Mouse (Mus musculus) megakaryocyte-erythroid progenitor cell, adult 5-6 weeks (primary cell): ENCODE data around the gene Ubl3. TPM values are rescaled to one million over a fixed set of nuclear protein-coding genes. Genes with fewer than 3 reads are reported as not detected.

Experiments used
- ATAC-seq: replicated peaks from 2 replicates; pipeline ENCODE4 v1.8.0; 2016; ENCODE audit warnings: mild to moderate bottlenecking, inconsistent platforms; ENCODE audit not compliant: severe bottlenecking, poor library complexity, low FRiP score, low TSS enrichment
- total RNA-seq, 2 experiments: library from RNA; stranded (forward) in 1 of 2; stranded (reverse) in 1 of 2; fragments of 200-1000, 215-1000 nt in 1 of 2; fragments of >200 nt in 1 of 2; fragmentation: Nextera tagmentation in 1 of 2; gene quantifications; 2 replicates each; pipeline ENCODE4 v1.2.3; 2014 to 2017

Gene Ubl3
- total RNA-seq, 2 experiments from 2014 or later: 14.7 to 20.6 TPM

- no peak for ATAC-seq
These were observed 16.7 kb downstream of the Ubl3 start for GRCm38 (mm10) chr5:148535669-148536430.

- ATAC-seq: no peak
These were observed 17.9 kb downstream of the Ubl3 start for GRCm38 (mm10) chr5:148534644-148535043.

- ATAC-seq: no peak
These were observed 18.7 kb downstream of the Ubl3 start for GRCm38 (mm10) chr5:148533924-148534323.

- no peak for ATAC-seq
These were observed 20.4 kb downstream of the Ubl3 start for GRCm38 (mm10) chr5:148532201-148532600.

GRCm38 (mm10) chr5:148527632-148528031, 25.0 kb downstream of the Ubl3 start:
- 0 out of 2 replicates have a peak, but pooled peaks have one; percentile 33 for ATAC-seq

- no peak for ATAC-seq
These were observed 26.0 kb downstream of the Ubl3 start for GRCm38 (mm10) chr5:148526631-148527030.

- ATAC-seq: no peak
These were observed 29.2 kb downstream of the Ubl3 start for GRCm38 (mm10) chr5:148523202-148523971.

- no peak for ATAC-seq
These were observed 30.2 kb downstream of the Ubl3 start for GRCm38 (mm10) chr5:148522378-148522777.

- ATAC-seq: no peak
These were observed 35.1 kb downstream of the Ubl3 start for GRCm38 (mm10) chr5:148517445-148517844.

- no peak for ATAC-seq
These were observed 40.4 kb downstream of the Ubl3 start for GRCm38 (mm10) chr5:148512042-148512640.

GRCm38 (mm10) chr5:148510265-148510664, 42.3 kb downstream of the Ubl3 start:
- no peak for ATAC-seq

GRCm38 (mm10) chr5:148509731-148510130, 42.9 kb downstream of the Ubl3 start:
- ATAC-seq: peak; percentile 25

GRCm38 (mm10) chr5:148508901-148509604, 43.5 kb downstream of the Ubl3 start:
- peak; percentile 79 for ATAC-seq

GRCm38 (mm10) chr5:148505381-148505780, 47.2 kb downstream of the Ubl3 start:
- ATAC-seq: no peak

GRCm38 (mm10) chr5:148502237-148502636, 50.4 kb downstream of the Ubl3 start:
- ATAC-seq: no peak

GRCm38 (mm10) chr5:148501228-148501957, 51.2 kb downstream of the Ubl3 start:
- no peak for ATAC-seq

- ATAC-seq: no peak
These were observed 52.1 kb downstream of the Ubl3 start for GRCm38 (mm10) chr5:148500516-148500915.

- ATAC-seq: no peak
These were observed 53.0 kb downstream of the Ubl3 start for GRCm38 (mm10) chr5:148499616-148500015.

- ATAC-seq: no peak
These were observed 56.6 kb downstream of the Ubl3 start for GRCm38 (mm10) chr5:148495991-148496390.
